Mouse (Mus musculus) midbrain, embryonic 15.5 days (tissue): ENCODE measurements around the gene Adcy9. TPM values are rescaled to one million over a fixed set of nuclear protein-coding genes. Genes with fewer than 3 reads are reported as not detected.
"Not testable (repeated sequence)": the region's sequence is repeated elsewhere in the genome, so short reads cannot be mapped to it uniquely, and the experiment has no call there.

Experiments used
- ATAC-seq: fragments of 200-750 bp; cut with Nextera tagmentation; replicated peaks from 2 replicates; pipeline ENCODE4 v1.8.0; 2017; ENCODE audit warnings: moderate TSS enrichment
- H3K27ac ChIP-seq: fragments of 300-500 bp; sonication (generic); 2 replicates; pipeline ENCODE4 v1.5.1; 2015; ENCODE audit warnings: mild to moderate bottlenecking, inconsistent platforms
- H3K27me3 ChIP-seq: fragments of 300-500 bp; sonication (generic); replicated peaks from 2 replicates; pipeline ENCODE4 v1.6.1; 2015; ENCODE audit warnings: inconsistent platforms
- H3K36me3 ChIP-seq: fragments of 300-500 bp; sonication (generic); replicated peaks from 2 replicates; pipeline ENCODE4 v1.6.1; 2015; ENCODE audit warnings: inconsistent platforms
- H3K4me1 ChIP-seq: fragments of 300-500 bp; sonication (generic); 2 replicates; pipeline ENCODE4 v1.6.1; 2015; ENCODE audit warnings: inconsistent platforms
- H3K4me2 ChIP-seq: fragments of 300-500 bp; sonication (generic); 2 replicates; pipeline ENCODE4 v1.6.1; 2015; ENCODE audit warnings: inconsistent platforms, mild to moderate bottlenecking, moderate library complexity
- H3K4me3 ChIP-seq: fragments of 300-500 bp; sonication (generic); 2 replicates; pipeline ENCODE4 v1.5.1; 2015; ENCODE audit warnings: mild to moderate bottlenecking, inconsistent platforms
- H3K9ac ChIP-seq: fragments of 300-500 bp; sonication (generic); 2 replicates; pipeline ENCODE4 v1.6.1; 2015; ENCODE audit warnings: mild to moderate bottlenecking, inconsistent platforms
- H3K9me3 ChIP-seq: fragments of 300-500 bp; sonication (generic); 2 replicates; pipeline ENCODE4 v1.6.1; 2016; ENCODE audit warnings: inconsistent platforms
- WGBS: fragments of 180-500 bp; shearing (Covaris S2); methylation state at CpG from one replicate; pipeline ENCODE4 v1.1.7; 2015; ENCODE audit warnings: mixed read lengths; 5-methylcytosine and 5-hydroxymethylcytosine counted together
- polyA plus RNA-seq: library from polyadenylated mRNA; unstranded; fragments of >200 nt; fragmentation: Nextera tagmentation; extraction: Ambion mirVana; gene quantifications from 2 replicates; pipeline ENCODE4 v1.2.1, GENCODE M21; 2015

Adcy9 gene
- polyA plus RNA-seq, 1 experiment from 2014 or later: 4.2 TPM

- no peaks in the 10 kb centered on the region for H3K9me3 ChIP-seq
- ATAC-seq: peak; percentile 46; the same call in 1 of the 2 replicates
- H3K9ac ChIP-seq: no peak overlapping the region
- 0 out of 2 replicates have a peak overlapping the region, but pooled peaks have one; percentile 18 for H3K27ac ChIP-seq
- no peak overlapping the region for H3K4me2 ChIP-seq
- peaks cover 12% of the 10 kb centered on the region for H3K4me1 ChIP-seq
- WGBS: 15% methylated on average over 1 of the region's 1 CpGs
- no peaks in the 10 kb centered on the region for H3K27me3 ChIP-seq
- no peaks in the 10 kb centered on the region for H3K36me3 ChIP-seq
- no peak overlapping the region for H3K4me3 ChIP-seq
Observed at GRCm38 (mm10) chr16:4270911-4271310, 149.4 kb downstream of the Adcy9 start.

- Histone ChIP-seq H3K27me3 (no peaks in the 10 kb centered on the region), H3K9me3 (no peaks in the 10 kb centered on the region), H3K9ac (peak overlapping the region; percentile 32), H3K4me1 (peaks cover 12% of the 10 kb centered on the region), H3K4me3 (peak overlapping the region; percentile 32), H3K4me2 (peak overlapping the region; percentile 74), H3K36me3 (no peaks in the 10 kb centered on the region), H3K27ac (no peak overlapping the region)
- peak; percentile 84 for ATAC-seq
- 5% methylated on average over 40 of the region's 40 CpGs for WGBS
Observed at GRCm38 (mm10) chr16:4267857-4268666, 152.2 kb downstream of the Adcy9 start.

- Histone ChIP-seq H3K4me3 (no peak overlapping the region), H3K9ac (no peak overlapping the region), H3K27ac (no peak overlapping the region), H3K36me3 (no peaks in the 10 kb centered on the region), H3K4me1 (peaks cover 12% of the 10 kb centered on the region), H3K4me2 (peak overlapping the region; percentile 74), H3K9me3 (no peaks in the 10 kb centered on the region), H3K27me3 (no peaks in the 10 kb centered on the region)
- WGBS: 56% methylated on average over 9 of the region's 9 CpGs
- no peak for ATAC-seq
Observed at GRCm38 (mm10) chr16:4267453-4267852, 152.8 kb downstream of the Adcy9 start.

- H3K27me3 ChIP-seq: no peaks in the 10 kb centered on the region
Observed at GRCm38 (mm10) chr16:4265351-4265750, 154.9 kb downstream of the Adcy9 start.

GRCm38 (mm10) chr16:4263486-4263885, 156.8 kb downstream of the Adcy9 start:
- peaks cover 8% of the 10 kb centered on the region for H3K4me1 ChIP-seq
- WGBS: 94% methylated on average over 3 of the region's 3 CpGs
- no peak for ATAC-seq
- no peaks in the 10 kb centered on the region for H3K36me3 ChIP-seq
- H3K27me3 ChIP-seq: no peaks in the 10 kb centered on the region
- H3K9ac ChIP-seq: no peak overlapping the region
- H3K4me3 ChIP-seq: no peak overlapping the region
- no peak overlapping the region for H3K27ac ChIP-seq
- H3K9me3 ChIP-seq: no peaks in the 10 kb centered on the region
- no peak overlapping the region for H3K4me2 ChIP-seq

More at GRCm38 (mm10) chr16:4265351-4265750, 154.9 kb downstream of the Adcy9 start:
- H3K4me3 ChIP-seq: no peak overlapping the region
- peaks cover 8% of the 10 kb centered on the region for H3K4me1 ChIP-seq
- no peak for ATAC-seq
- 69% methylated on average over 5 of the region's 5 CpGs for WGBS
- no peaks in the 10 kb centered on the region for H3K36me3 ChIP-seq
- H3K4me2 ChIP-seq: no peak overlapping the region
- no peak overlapping the region for H3K9ac ChIP-seq
- no peak overlapping the region for H3K27ac ChIP-seq
- H3K9me3 ChIP-seq: no peaks in the 10 kb centered on the region

- no peak for ATAC-seq
- no peak overlapping the region for H3K4me2 ChIP-seq
- H3K36me3 ChIP-seq: no peaks in the 10 kb centered on the region
- H3K27me3 ChIP-seq: no peaks in the 10 kb centered on the region
- WGBS: 91% methylated on average over 2 of the region's 2 CpGs
- no peak overlapping the region for H3K4me3 ChIP-seq
- H3K9ac ChIP-seq: no peak overlapping the region
- no peak overlapping the region for H3K27ac ChIP-seq
- H3K9me3 ChIP-seq: no peaks in the 10 kb centered on the region
- no peaks in the 10 kb centered on the region for H3K4me1 ChIP-seq
Observed at GRCm38 (mm10) chr16:4257546-4257945, 162.8 kb downstream of the Adcy9 start.

- H3K27me3 ChIP-seq: no peaks in the 10 kb centered on the region
- H3K27ac ChIP-seq: no peak overlapping the region
- no peak for ATAC-seq
- no peak overlapping the region for H3K4me3 ChIP-seq
- H3K4me2 ChIP-seq: no peak overlapping the region
- no peaks in the 10 kb centered on the region for H3K4me1 ChIP-seq
- H3K9me3 ChIP-seq: no peaks in the 10 kb centered on the region
- H3K36me3 ChIP-seq: no peaks in the 10 kb centered on the region
- no peak overlapping the region for H3K9ac ChIP-seq
- 89% methylated on average over 3 of the region's 3 CpGs for WGBS
Observed at GRCm38 (mm10) chr16:4248791-4249190, 171.5 kb downstream of the Adcy9 start.

- H3K4me2 ChIP-seq, H3K36me3 ChIP-seq, H3K27me3 ChIP-seq, H3K4me3 ChIP-seq, H3K27ac ChIP-seq, H3K9me3 ChIP-seq, H3K9ac ChIP-seq, H3K4me1 ChIP-seq, ATAC-seq: not testable (repeated sequence)
- WGBS: 97% methylated on average over 1 of the region's 1 CpGs
Observed at GRCm38 (mm10) chr16:4245241-4245640, 175.1 kb downstream of the Adcy9 start.

Other genes starting within 250 kb of the Adcy9 start
- 40.9 and 41.4 TPM in 2 replicates for gene Crebbp, start 206.5 kb downstream of the Adcy9 start, polyA plus RNA-seq
- gene Srl, start 121.3 kb upstream of the Adcy9 start, polyA plus RNA-seq: 25.4 and 29.3 TPM in 2 replicates
- gene Tfap4, start 139.4 kb upstream of the Adcy9 start, polyA plus RNA-seq: 8.1 and 8.4 TPM in 2 replicates
- gene Glis2, start 174.2 kb upstream of the Adcy9 start, polyA plus RNA-seq: 12.3 and 17.3 TPM in 2 replicates
- gene Pam16, start 204.5 kb upstream of the Adcy9 start, polyA plus RNA-seq: 139 and 154 TPM in 2 replicates
- gene Vasn, start 219.4 kb upstream of the Adcy9 start, polyA plus RNA-seq: 5.2 and 5.8 TPM in 2 replicates
- 62.1 and 65.5 TPM in 2 replicates for gene Dnaja3, start 219.5 kb upstream of the Adcy9 start, polyA plus RNA-seq